Mouse (Mus musculus) G1E (cell line): ENCODE results near the gene Ogfod3. TPM values are rescaled to one million over a fixed set of nuclear protein-coding genes. Genes with fewer than 3 reads are reported as not detected.

ENCODE experiments used
- ATAC-seq: 2 replicates; pipeline ENCODE4 v1.8.0; 2016; ENCODE audit warnings: mild to moderate bottlenecking; ENCODE audit not compliant: insufficient number of reproducible peaks, poor library complexity, low FRiP score, severe bottlenecking; ENCODE audit errors: extremely low read depth
- DNase-seq: peaks from one replicate; pipeline ENCODE4 v3.0.0; 2012; ENCODE audit warnings: low spot score
- H3K27me3 ChIP-seq: 2 replicates; pipeline ENCODE4 v1.6.1; 2012; ENCODE audit warnings: mild to moderate bottlenecking, low read length, inconsistent platforms; ENCODE audit not compliant: insufficient read depth
- H3K36me3 ChIP-seq: replicated peaks from 2 replicates; pipeline ENCODE3; 2012; ENCODE audit warnings: mild to moderate bottlenecking, inconsistent platforms
- H3K4me1 ChIP-seq: 2 replicates; pipeline ENCODE4 v1.6.1; 2012; ENCODE audit warnings: low read depth, low read length, inconsistent platforms, mixed read lengths; ENCODE audit not compliant: insufficient read depth
- H3K4me3 ChIP-seq: 2 replicates; pipeline ENCODE4 v1.5.1; 2012; ENCODE audit warnings: low read depth, mild to moderate bottlenecking, inconsistent platforms, low read length, moderate library complexity, mixed read lengths
- H3K9me3 ChIP-seq: replicated peaks from 2 replicates; pipeline ENCODE4 v1.6.1; 2012; ENCODE audit warnings: inconsistent platforms
- CTCF ChIP-seq: IDR thresholded peaks from 2 replicates; pipeline ENCODE4 v1.5.1; 2012; ENCODE audit warnings: low read depth, low read length, inconsistent platforms, mixed read lengths
- GATA1 ChIP-seq: IDR thresholded peaks from 2 replicates; pipeline ENCODE4 v1.6.1; 2012; ENCODE audit warnings: borderline replicate concordance, low read length, inconsistent platforms, mixed read lengths
- GATA2 ChIP-seq: IDR thresholded peaks from 2 replicates; pipeline ENCODE4 v1.6.1; 2012; ENCODE audit warnings: low read depth, low read length, inconsistent platforms, borderline replicate concordance
- POLR2AphosphoS5 ChIP-seq: IDR thresholded peaks from 2 replicates; pipeline ENCODE4 v1.6.1; 2012; ENCODE audit warnings: low read depth, low read length, inconsistent platforms; ENCODE audit not compliant: insufficient replicate concordance
- TAL1 ChIP-seq: conservative IDR thresholded peaks from 2 replicates; pipeline ENCODE4 v1.6.1; 2012; ENCODE audit warnings: low read depth, low read length, inconsistent platforms, mixed read lengths
- polyA plus RNA-seq: library from polyadenylated mRNA; stranded (reverse); fragments of >175 nt; gene quantifications from 2 replicates; pipeline ENCODE4 v1.2.3, GENCODE M21; 2012
- total RNA-seq, 2 experiments: library from RNA; stranded (forward) in 1 of 2; stranded (reverse) in 1 of 2; fragments of 200-1000 nt in 1 of 2; fragments of >200 nt in 1 of 2; fragmentation: Nextera tagmentation in 1 of 2; gene quantifications; 2 replicates each; pipeline ENCODE4 v1.2.3; 2014 to 2017

The Ogfod3 gene
- total and polyA plus RNA-seq, 3 experiments = 4.2 to 7.7 (median 6.7) TPM

DNA sequence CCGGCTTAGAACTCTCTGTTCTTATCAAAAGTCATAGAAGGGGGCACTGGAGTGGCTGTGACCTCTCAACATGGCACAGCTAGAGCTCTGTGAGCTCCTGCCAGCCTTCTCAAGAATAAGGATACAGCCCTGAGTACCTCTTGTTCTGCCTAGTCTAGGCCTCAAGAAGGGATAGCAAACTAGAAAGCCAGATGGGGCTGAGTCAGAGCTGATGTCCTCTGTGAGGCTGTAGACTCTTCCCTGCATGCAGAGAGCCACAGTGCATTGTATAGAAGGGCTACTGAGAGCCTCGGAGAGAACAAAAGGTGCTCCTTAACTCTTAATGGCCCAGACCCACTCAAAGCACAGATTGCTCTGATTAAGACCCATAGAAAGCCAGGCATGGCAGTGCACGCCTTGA is 30.3 kb downstream of the Ogfod3 start:
- Histone ChIP-seq H3K4me3 (no peak overlapping the region), H3K27me3 (peaks cover 26% of the 10 kb centered on the region), H3K4me1 (no peaks in the 10 kb centered on the region), H3K36me3 (no peaks in the 10 kb centered on the region), H3K9me3 (no peaks in the 10 kb centered on the region)
- DNase-seq (no peak), ATAC-seq (no peak)
- TF ChIP-seq CTCF (no peak), POLR2AphosphoS5 (no peak), TAL1 (no peak), GATA1 (no peak), GATA2 (no peak)

DNA sequence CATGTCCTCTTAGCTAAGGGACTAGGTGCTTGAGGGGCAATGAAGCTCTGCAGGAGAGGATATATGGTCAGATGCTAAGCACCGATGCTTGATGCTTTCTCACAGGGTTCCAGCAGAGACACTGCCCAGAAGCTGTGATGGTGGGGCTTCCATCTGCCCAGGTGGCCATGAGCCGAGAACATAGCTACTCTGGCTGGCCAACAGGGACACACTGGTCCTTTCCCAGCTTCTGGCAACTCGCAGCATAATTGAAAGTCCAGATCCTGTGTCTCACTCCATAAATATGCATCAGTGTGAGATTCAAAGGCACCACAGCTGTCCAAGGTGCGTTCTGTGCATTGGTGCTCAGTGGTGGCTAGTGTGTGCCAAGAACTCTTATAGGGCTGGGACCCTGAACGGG is 31.3 kb downstream of the Ogfod3 start:
- no peak for DNase-seq
- TF ChIP-seq GATA2 (no peak), TAL1 (no peak), CTCF (no peak), GATA1 (no peak), POLR2AphosphoS5 (no peak)
- Histone ChIP-seq H3K4me1 (no peaks in the 10 kb centered on the region), H3K9me3 (no peaks in the 10 kb centered on the region), H3K27me3 (peaks cover 28% of the 10 kb centered on the region), H3K36me3 (no peaks in the 10 kb centered on the region), H3K4me3 (no peak overlapping the region)
- no peak for ATAC-seq

DNA sequence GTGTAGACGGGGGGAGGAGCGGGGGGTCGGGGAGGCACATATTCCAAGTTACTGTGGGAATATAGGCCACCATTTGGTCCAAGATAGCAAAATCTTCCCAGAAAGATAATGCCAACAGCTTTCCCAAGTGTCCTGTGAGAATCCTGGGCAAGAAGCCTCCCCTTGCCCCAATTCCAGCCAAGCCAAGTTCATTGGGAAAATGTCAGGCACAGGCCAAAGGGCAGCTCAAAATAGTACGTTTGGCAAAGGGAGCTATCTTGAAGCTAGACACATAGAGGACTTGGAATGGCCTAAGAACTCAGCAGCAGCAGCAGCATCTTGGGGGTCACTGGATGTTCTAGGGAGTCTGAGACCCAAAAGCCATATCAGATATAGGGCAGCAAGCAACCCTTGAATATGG is 40.8 kb downstream of the Ogfod3 start:
- H3K9me3 ChIP-seq = no peaks in the 10 kb centered on the region
- TF ChIP-seq CTCF (no peak), GATA2 (no peak), TAL1 (no peak), POLR2AphosphoS5 (no peak), GATA1 (no peak)
- DNase-seq (no peak), ATAC-seq (no peak)
- no peak overlapping the region for H3K4me3 ChIP-seq
- H3K36me3 ChIP-seq = no peaks in the 10 kb centered on the region
- H3K4me1 ChIP-seq = 0 out of 2 replicates have a peak, but pooled peaks cover 4% of the 10 kb centered on the region
- peaks cover 60% of the 10 kb centered on the region for H3K27me3 ChIP-seq

DNA sequence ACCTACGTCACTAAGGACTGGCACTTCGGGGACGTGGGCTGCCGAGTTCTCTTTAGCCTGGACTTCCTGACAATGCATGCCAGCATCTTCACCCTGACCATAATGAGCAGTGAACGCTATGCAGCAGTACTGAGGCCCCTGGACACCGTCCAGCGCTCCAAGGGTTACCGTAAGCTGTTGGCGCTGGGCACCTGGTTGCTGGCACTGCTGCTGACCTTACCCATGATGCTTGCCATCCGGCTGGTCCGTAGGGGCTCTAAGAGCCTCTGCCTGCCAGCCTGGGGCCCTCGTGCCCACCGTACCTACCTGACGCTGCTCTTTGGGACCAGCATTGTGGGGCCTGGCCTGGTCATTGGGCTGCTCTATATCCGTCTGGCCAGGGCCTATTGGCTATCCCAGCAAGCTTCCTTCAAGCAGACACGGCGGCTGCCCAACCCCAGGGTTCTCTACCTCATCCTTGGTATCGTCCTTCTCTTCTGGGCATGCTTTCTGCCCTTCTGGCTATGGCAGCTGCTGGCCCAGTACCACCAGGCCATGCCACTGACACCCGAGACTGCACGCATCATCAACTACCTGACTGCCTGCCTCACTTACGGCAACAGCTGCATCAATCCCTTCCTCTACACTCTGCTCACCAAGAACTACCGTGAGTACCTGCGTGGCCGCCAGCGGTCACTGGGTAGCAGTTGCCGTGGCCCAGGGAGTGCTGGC is 43.7 kb downstream of the Ogfod3 start:
- Histone ChIP-seq H3K4me3 (no peak overlapping the region), H3K4me1 (0 out of 2 replicates have a peak, but pooled peaks cover 4% of the 10 kb centered on the region), H3K9me3 (no peaks in the 10 kb centered on the region), H3K27me3 (peaks cover 40% of the 10 kb centered on the region), H3K36me3 (no peaks in the 10 kb centered on the region)
- TF ChIP-seq GATA2 = no peak
- ATAC-seq = no peak
- DNase-seq = no peak

DNA sequence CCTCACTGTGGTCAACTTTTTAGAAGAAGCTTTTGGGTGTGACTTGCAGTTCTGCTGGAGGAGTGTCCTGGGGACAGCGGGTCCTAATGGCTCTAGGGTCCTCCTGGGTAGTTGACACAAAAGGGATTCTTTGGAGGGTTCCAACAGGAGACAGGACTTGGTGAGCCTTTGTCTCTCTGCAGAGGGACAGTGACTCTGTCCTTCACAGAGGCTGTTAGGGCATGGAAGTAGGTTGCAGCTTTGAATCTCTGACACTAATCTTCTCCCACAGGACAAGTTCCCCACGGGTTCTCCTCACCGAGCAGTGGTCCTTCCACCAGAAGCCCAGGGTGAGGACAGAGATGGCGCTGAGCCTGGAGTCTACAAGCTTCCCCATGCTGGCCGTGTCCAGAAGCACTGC is 44.5 kb downstream of the Ogfod3 start, which contains the start of gene Uts2r:
Gene Uts2r (plus strand): TSS at position 301 of the 400 bp plus-strand sequence.
- peaks cover 35% of the 10 kb centered on the region for H3K27me3 ChIP-seq

DNA sequence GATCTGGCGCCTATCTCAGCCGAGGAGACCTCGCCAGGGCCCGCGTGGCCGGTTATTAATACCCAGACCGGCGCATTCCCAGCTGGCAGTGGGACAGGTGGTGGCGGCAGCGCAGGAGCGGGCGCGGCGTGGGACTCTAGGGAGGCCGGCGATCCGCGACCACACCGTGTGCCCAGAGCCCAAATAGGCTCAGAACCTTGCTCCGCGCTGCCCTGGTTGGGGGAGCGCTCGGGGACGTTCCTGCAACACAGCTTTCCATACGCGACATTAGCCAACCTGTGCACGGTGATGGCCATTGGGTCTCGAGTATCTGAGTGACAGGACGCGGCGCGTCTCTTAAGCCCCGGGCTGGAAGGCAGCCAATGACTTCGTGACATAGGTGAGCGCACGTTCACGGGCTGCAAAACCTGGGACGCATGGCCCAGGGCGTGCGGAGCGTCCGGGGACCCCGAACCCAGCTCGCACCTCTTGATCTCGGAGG is 48.1 kb downstream of the Ogfod3 start:
- TF ChIP-seq TAL1 (no peak), GATA1 (no peak), CTCF (no peak), POLR2AphosphoS5 (no peak), GATA2 (no peak)
- H3K27me3 ChIP-seq = peaks cover 18% of the 10 kb centered on the region
- ATAC-seq (no peak), DNase-seq (no peak)
- H3K4me3 ChIP-seq = no peak overlapping the region
- H3K9me3 ChIP-seq = no peaks in the 10 kb centered on the region
- no peaks in the 10 kb centered on the region for H3K36me3 ChIP-seq
- H3K4me1 ChIP-seq = 0 out of 2 replicates have a peak, but pooled peaks cover 4% of the 10 kb centered on the region

More for the DNA sequence above, 44.5 kb downstream of the Ogfod3 start, which contains the start of gene Uts2r:
- H3K9me3 ChIP-seq = no peaks in the 10 kb centered on the region
- no peaks in the 10 kb centered on the region for H3K36me3 ChIP-seq
- 0 out of 2 replicates have a peak, but pooled peaks cover 4% of the 10 kb centered on the region for H3K4me1 ChIP-seq
- ATAC-seq (no peak), DNase-seq (no peak)
- no peak within 1 kb of the TSS for H3K4me3 ChIP-seq
- TF ChIP-seq POLR2AphosphoS5 (no peak), GATA1 (no peak), GATA2 (no peak), CTCF (no peak)
